ENCODE assay signal across 18 mouse cellular contexts in genomic region chr14:70833238-70833637, GRCm38 (mm10).
A peak's percentile ranks its signal among the peaks of the same experiment; 100 is the strongest.
DNase-seq lines count a peak whose midpoint lies in the region; ATAC-seq lines count a peak whose summit lies in the region.
"Had no signal": no experiment of that assay in that cellular context is flagged by ENCODE, and none has a peak within 500 bp of the region (broad histone marks: within the 10 kb centered on the region; RNA-seq: fewer than 3 reads in every experiment).

No protein-coding gene starts in this region.

- no peak for DNase-seq in forebrain, embryonic 14.5 days (ENCODE audit: low spot score)
- no peak for DNase-seq in forebrain, embryonic 11.5 days (ENCODE audit: low spot score)
- DNase-seq in heart, adult 9 months (ENCODE audit: low spot score in 2 of 2) = no peak
- DNase-seq in kidney, adult 9 months = peak; percentile 42
- DNase-seq in kidney, postnatal 10 days = no peak
- DNase-seq in cerebellum, postnatal 10 days = no peak
- DNase-seq: gastrocnemius, postnatal 25 days; heart, postnatal 14 days; lung, adult 18-20 months; thymus, postnatal 14 days had no signal

- peaks cover 5% of the 10 kb centered on the region; the same call in 1 of the 2 replicates for H3K4me1 ChIP-seq in forebrain, embryonic 14.5 days (ENCODE audit: control insufficient read depth, insufficient read depth, low read length)
- H3K4me1 ChIP-seq in forebrain, embryonic 11.5 days (replicated peaks; ENCODE audit: control insufficient read depth, insufficient read depth, low read length) = no peaks in the 10 kb centered on the region
- peaks cover 9% of the 10 kb centered on the region for H3K4me1 ChIP-seq in heart, embryonic 15.5 days (replicated peaks)

- H3K27me3 ChIP-seq in forebrain, embryonic 14.5 days (replicated peaks; ENCODE audit: control insufficient read depth, insufficient read depth, low read length) = no peaks in the 10 kb centered on the region
- H3K27me3 ChIP-seq in forebrain, embryonic 11.5 days (ENCODE audit: control insufficient read depth, insufficient read depth, low read length) = no peaks in the 10 kb centered on the region
- peaks cover 28% of the 10 kb centered on the region for H3K27me3 ChIP-seq in heart, embryonic 15.5 days
- H3K27me3 ChIP-seq: midbrain, embryonic 15.5 days; neural tube, embryonic 15.5 days had no signal

- H3K27ac ChIP-seq in forebrain, embryonic 14.5 days (ENCODE audit: low read depth, low read length) = peak overlapping the region; percentile 60; the same call in 1 of the 2 replicates
- no peak overlapping the region for H3K27ac ChIP-seq in forebrain, embryonic 11.5 days (ENCODE audit: low read depth, low read length)
- H3K27ac ChIP-seq in heart, embryonic 15.5 days = no peak overlapping the region
- H3K27ac ChIP-seq: hindbrain, embryonic 14.5 days; midbrain, embryonic 15.5 days; neural tube, embryonic 15.5 days had no signal

- no peak overlapping the region for H3K4me2 ChIP-seq in forebrain, embryonic 14.5 days (ENCODE audit: low read length)
- H3K4me2 ChIP-seq in forebrain, embryonic 11.5 days (ENCODE audit: low read depth, low read length, severe bottlenecking) = no peak overlapping the region
- peak overlapping the region; percentile 47 for H3K4me2 ChIP-seq in heart, embryonic 15.5 days
- H3K4me2 ChIP-seq: hindbrain, embryonic 14.5 days; liver, embryonic 11.5 days; midbrain, embryonic 15.5 days; neural tube, embryonic 15.5 days had no signal

- H3K9ac ChIP-seq in forebrain, embryonic 14.5 days (ENCODE audit: low read length) = no peak overlapping the region
- no peak overlapping the region for H3K9ac ChIP-seq in forebrain, embryonic 11.5 days (ENCODE audit: low read length)
- no peak overlapping the region for H3K9ac ChIP-seq in heart, embryonic 15.5 days
- H3K9ac ChIP-seq: hindbrain, embryonic 14.5 days; midbrain, embryonic 15.5 days; neural tube, embryonic 15.5 days had no signal

- H3K4me3 ChIP-seq in forebrain, embryonic 14.5 days (ENCODE audit: low read depth, low read length) = no peak overlapping the region
- no peak overlapping the region for H3K4me3 ChIP-seq in forebrain, embryonic 11.5 days (ENCODE audit: low read depth, low read length)
- H3K4me3 ChIP-seq in heart, embryonic 15.5 days = no peak overlapping the region
- H3K4me3 ChIP-seq: midbrain, embryonic 15.5 days; myocyte; neural tube, embryonic 15.5 days had no signal

- WGBS in forebrain, embryonic 14.5 days = 78% methylated on average over 5 of the region's 5 CpGs
- WGBS in forebrain, embryonic 11.5 days = 75% methylated on average over 5 of the region's 5 CpGs
- 27% methylated on average over 5 of the region's 5 CpGs for WGBS in heart, embryonic 15.5 days

- no peaks in the 10 kb centered on the region for H3K36me3 ChIP-seq in forebrain, embryonic 14.5 days (ENCODE audit: control insufficient read depth, insufficient read depth, low read length)
- H3K36me3 ChIP-seq in forebrain, embryonic 11.5 days (ENCODE audit: control insufficient read depth, insufficient read depth, low read length) = no peaks in the 10 kb centered on the region
- no peaks in the 10 kb centered on the region for H3K36me3 ChIP-seq in heart, embryonic 15.5 days
- H3K36me3 ChIP-seq: G1E; midbrain, embryonic 15.5 days; neural tube, embryonic 15.5 days had no signal

- H3K9me3 ChIP-seq in forebrain, embryonic 14.5 days (replicated peaks; ENCODE audit: control insufficient read depth, low read length) = no peaks in the 10 kb centered on the region
- H3K9me3 ChIP-seq in forebrain, embryonic 11.5 days (ENCODE audit: control insufficient read depth, low read length) = no peaks in the 10 kb centered on the region
- no peaks in the 10 kb centered on the region for H3K9me3 ChIP-seq in heart, embryonic 15.5 days (replicated peaks)
- H3K9me3 ChIP-seq: G1E; midbrain, embryonic 15.5 days; neural tube, embryonic 15.5 days had no signal

- peak; percentile 8; the same call in 1 of the 2 replicates for ATAC-seq in forebrain, embryonic 14.5 days
- no peak for ATAC-seq in forebrain, embryonic 11.5 days (replicated peaks; ENCODE audit: low FRiP score)
- ATAC-seq in heart, embryonic 15.5 days (replicated peaks; ENCODE audit: insufficient number of reproducible peaks, insufficient read depth, low FRiP score, low read depth) = no peak
- ATAC-seq: activated CD4-positive, CD25-positive, alpha-beta regulatory T cell, adult 4 months; midbrain, embryonic 15.5 days had no signal
